ENCODE assay signal across 8 mouse cellular contexts in genomic region chr7:35836851-35837250, GRCm38 (mm10). TPM values are rescaled to one million over a fixed set of nuclear protein-coding genes. Genes with fewer than 3 reads are reported as not detected.
DNase-seq lines count a peak whose midpoint lies in the region; ATAC-seq and TF ChIP-seq lines count a peak whose summit lies in the region.

No protein-coding gene starts in this region.

- H3K4me3 ChIP-seq in intestine, embryonic 15.5 days (replicated peaks): no peak overlapping the region
- no peak overlapping the region for H3K4me3 ChIP-seq in liver, postnatal 0 days (ENCODE audit: low read depth, low read length)

- H3K4me1 ChIP-seq in intestine, embryonic 15.5 days (replicated peaks): no peaks in the 10 kb centered on the region
- 0 out of 2 replicates have a peak, but pooled peaks cover 3% of the 10 kb centered on the region for H3K4me1 ChIP-seq in liver, postnatal 0 days (ENCODE audit: insufficient read depth)

- TF ChIP-seq EP300 in liver, postnatal 0 days (IDR thresholded peaks at IDR 0.05; ENCODE audit: low read depth): peak; percentile 57; the same call in 1 of the 2 replicates

- H3K36me3 ChIP-seq in intestine, embryonic 15.5 days: no peaks in the 10 kb centered on the region
- H3K36me3 ChIP-seq in liver, postnatal 0 days (replicated peaks; ENCODE audit: insufficient read depth, low read length): no peaks in the 10 kb centered on the region

- no peaks in the 10 kb centered on the region for H3K27me3 ChIP-seq in intestine, embryonic 15.5 days (replicated peaks)
- H3K27me3 ChIP-seq in liver, postnatal 0 days (ENCODE audit: insufficient read depth, low read length): no peaks in the 10 kb centered on the region

- DNase-seq in left cerebral cortex, adult 18-20 months (ENCODE audit: low spot score in 2 of 2): peak; percentile 5 to 38
- no peak for DNase-seq in left cerebral cortex, adult 11 months (ENCODE audit: low spot score)
- DNase-seq in liver, postnatal 0 days: peak; percentile 76
- DNase-seq in urinary bladder, adult 2 months (ENCODE audit: low spot score): no peak
- DNase-seq in T-cell, adult 2 months (ENCODE audit: low spot score): no peak
- no peak for DNase-seq in cerebellum, postnatal 36 days

- no peak overlapping the region for H3K9ac ChIP-seq in intestine, embryonic 15.5 days
- H3K9ac ChIP-seq in liver, postnatal 0 days (replicated peaks): 0 out of 2 replicates have a peak overlapping the region, but pooled peaks have one; percentile 38

- 50% methylated on average over 19 of the region's 19 CpGs for WGBS in intestine, embryonic 15.5 days
- WGBS in liver, postnatal 0 days (ENCODE audit: insufficient replicate concordance): 35% methylated on average over 19 of the region's 19 CpGs

- peak overlapping the region; percentile 1; the same call in 1 of the 2 replicates for H3K4me2 ChIP-seq in intestine, embryonic 15.5 days (replicated peaks)
- H3K4me2 ChIP-seq in liver, postnatal 0 days (ENCODE audit: low read depth, low read length): peak overlapping the region; percentile 53; the same call in 1 of the 2 replicates

- H3K9me3 ChIP-seq in intestine, embryonic 15.5 days: no peaks in the 10 kb centered on the region
- no peaks in the 10 kb centered on the region for H3K9me3 ChIP-seq in liver, postnatal 0 days (ENCODE audit: low read length)

- TF ChIP-seq CTCF in liver, postnatal 0 days (IDR thresholded peaks at IDR 0.05; ENCODE audit: low read depth): no peak

- ATAC-seq in granulocyte monocyte progenitor cell, adult 5-6 weeks (replicated peaks; ENCODE audit: poor library complexity, severe bottlenecking): peak; percentile 71
- peak; percentile 67; the same call in 1 of the 2 replicates for ATAC-seq in intestine, embryonic 15.5 days
- peak; percentile 96 for ATAC-seq in liver, postnatal 0 days

- no peak overlapping the region for H3K27ac ChIP-seq in intestine, embryonic 15.5 days
- H3K27ac ChIP-seq in liver, postnatal 0 days (ENCODE audit: low read depth): peak overlapping the region; percentile 93

RNA-seq across cellular contexts. Expression of gene Zfp507, which starts 34.0 kb away (rescaled TPM):
- 10 to 100 TPM; 25.7 to 29.0 TPM for total RNA-seq in left cerebral cortex, adult 18-20 months (2021)
- 20.5 and 22.5 TPM in 2 replicates for total RNA-seq in granulocyte monocyte progenitor cell, adult 5-6 weeks (2014; fragmentation: Nextera tagmentation)
- 8.7 and 11.1 TPM in 2 replicates for total RNA-seq in granulocyte monocyte progenitor cell, adult 5-6 weeks (2017)
- 16.6 and 17.8 TPM in 2 replicates for polyA plus RNA-seq in intestine, embryonic 15.5 days (2015; fragmentation: Nextera tagmentation; extraction: Ambion mirVana)
- polyA plus RNA-seq in liver, postnatal 0 days (2015; fragmentation: Nextera tagmentation; extraction: Ambion mirVana): 3.2 and 3.8 TPM in 2 replicates
- polyA plus RNA-seq in urinary bladder, adult 2 months (2012; rRNA removed): 11.5 and 12.0 TPM in 2 replicates

Comparison
In these comparisons a context has a peak if more than half of its experiments do, and no peak if none do; other contexts are left out.
1. DNase-seq: peak in left cerebral cortex, adult 18-20 months (2 of 2) and liver, postnatal 0 days (single experiment); none in left cerebral cortex, adult 11 months (single experiment), urinary bladder, adult 2 months (single experiment), T-cell, adult 2 months (single experiment) and cerebellum, postnatal 36 days (0 of 2).
2. Peak in every context shown above with its lines, with median percentiles within 50 percentile points of each other: ATAC-seq.